Comparison of ENCODE assay signal across 18 mouse cellular contexts in genomic region chr16:29742497-29743230, GRCm38 (mm10).
DNase-seq lines count a peak whose midpoint lies in the region; ATAC-seq and TF ChIP-seq lines count a peak whose summit lies in the region.
"Had no signal": no experiment of that assay in that cellular context is flagged by ENCODE, and none has a peak within 500 bp of the region (broad histone marks: within the 10 kb centered on the region; RNA-seq: fewer than 3 reads in every experiment).

No protein-coding gene starts in this region.

- H3K4me2 ChIP-seq in heart, embryonic 14.5 days (ENCODE audit: low read length) = peak overlapping the region; percentile 34
- no peak overlapping the region for H3K4me2 ChIP-seq in lung, embryonic 16.5 days (ENCODE audit: low read depth, low read length)
- H3K4me2 ChIP-seq: midbrain, embryonic 13.5 days had no signal

- peaks cover 32% of the 10 kb centered on the region for H3K27me3 ChIP-seq in heart, embryonic 14.5 days (ENCODE audit: control insufficient read depth, insufficient read depth, low read length)
- no peaks in the 10 kb centered on the region for H3K27me3 ChIP-seq in lung, embryonic 16.5 days (ENCODE audit: control insufficient read depth, insufficient read depth, low read depth, low read length)

- DNase-seq in adrenal gland, adult 2 months = peak; percentile 18
- no peak for DNase-seq in adrenal gland, adult 18-20 months (ENCODE audit: low spot score in 2 of 2)
- no peak for DNase-seq in heart, postnatal 4 days
- no peak for DNase-seq in lung, adult 2 months
- DNase-seq in retina, embryonic 14.5 days (ENCODE audit: low spot score) = peak; percentile 33
- no peak for DNase-seq in layer of hippocampus, adult 9-11 months
- DNase-seq: cerebellum, adult 11-12 months; gastrocnemius, adult 2 months; kidney, postnatal 10 days; lung, postnatal 36 days; right cerebral cortex, adult 18-20 months; thymus, postnatal 36 days had no signal

- no peak overlapping the region for H3K4me3 ChIP-seq in heart, embryonic 14.5 days (ENCODE audit: control insufficient read depth in 1 of 2, insufficient read depth in 1 of 2, low read depth in 1 of 2, low read length in 2 of 2)
- H3K4me3 ChIP-seq in lung, embryonic 16.5 days (ENCODE audit: low read length) = no peak overlapping the region
- no peak overlapping the region for H3K4me3 ChIP-seq in lung, adult 2 months (replicated peaks; ENCODE audit: extremely low read depth, low read depth, low read length)
- H3K4me3 ChIP-seq: gastrocnemius, adult 2 months; midbrain, embryonic 13.5 days; myocyte had no signal

- H3K27ac ChIP-seq in heart, embryonic 14.5 days (replicated peaks in 1 of 2; ENCODE audit: control insufficient read depth in 1 of 2, insufficient read depth in 1 of 2, low read depth in 2 of 2, low read length in 2 of 2) = peak overlapping the region; percentile 38 to 54; a peak in 3 of 4 replicates
- H3K27ac ChIP-seq in lung, embryonic 16.5 days (ENCODE audit: low read length) = no peak overlapping the region
- H3K27ac ChIP-seq: gastrocnemius, adult 2 months; midbrain, embryonic 13.5 days; stomach, postnatal 0 days had no signal

- H3K9me3 ChIP-seq in heart, embryonic 14.5 days (ENCODE audit: control insufficient read depth, low read length) = 0 out of 2 replicates have a peak, but pooled peaks cover 6% of the 10 kb centered on the region
- H3K9me3 ChIP-seq in lung, embryonic 16.5 days (ENCODE audit: control insufficient read depth, low read length) = no peaks in the 10 kb centered on the region

- peak overlapping the region; percentile 8; the same call in 1 of the 2 replicates for H3K9ac ChIP-seq in heart, embryonic 14.5 days (ENCODE audit: low read length)
- H3K9ac ChIP-seq in lung, embryonic 16.5 days (ENCODE audit: low read length) = no peak overlapping the region
- H3K9ac ChIP-seq: midbrain, embryonic 13.5 days had no signal

- H3K4me1 ChIP-seq in heart, embryonic 14.5 days (ENCODE audit: control insufficient read depth in 2 of 2, insufficient read depth in 2 of 2, low read length in 2 of 2) = peaks cover 11 to 14% of the 10 kb centered on the region in 2 experiments
- peaks cover 9% of the 10 kb centered on the region for H3K4me1 ChIP-seq in lung, embryonic 16.5 days (replicated peaks; ENCODE audit: control insufficient read depth, insufficient read depth, low read length)
- no peaks in the 10 kb centered on the region; the same call in 1 of the 2 replicates for H3K4me1 ChIP-seq in lung, adult 2 months (ENCODE audit: control insufficient read depth, insufficient read depth, low read length)
- H3K4me1 ChIP-seq: midbrain, embryonic 13.5 days had no signal

- TF ChIP-seq POLR2A in lung, adult 2 months (IDR thresholded peaks at IDR 0.05; ENCODE audit: borderline replicate concordance, extremely low read depth, low read depth, low read length) = no peak

- ATAC-seq in heart, embryonic 14.5 days (ENCODE audit: insufficient number of reproducible peaks, insufficient read depth, low FRiP score, low read depth) = no peak
- ATAC-seq in lung, embryonic 16.5 days (ENCODE audit: low read depth) = 0 out of 2 replicates have a peak, but pooled peaks have one; percentile 20
- ATAC-seq: forebrain, embryonic 14.5 days; midbrain, embryonic 13.5 days had no signal

- 5% methylated on average over 14 of the region's 14 CpGs for WGBS in heart, embryonic 14.5 days
- whole genome bisulfite sequencing in lung, embryonic 16.5 days = 7% methylated on average over 14 of the region's 14 CpGs
- WGBS in lung, adult 2 months = 29% methylated on average over 14 of the region's 14 CpGs

- no peak for TF ChIP-seq CTCF in lung, adult 2 months (IDR thresholded peaks at IDR 0.05; ENCODE audit: insufficient read depth, low read length)

- H3K36me3 ChIP-seq in heart, embryonic 14.5 days (ENCODE audit: control insufficient read depth, insufficient read depth, low read length) = no peaks in the 10 kb centered on the region
- H3K36me3 ChIP-seq in lung, embryonic 16.5 days (ENCODE audit: control insufficient read depth, insufficient read depth, low read length) = no peaks in the 10 kb centered on the region
- H3K36me3 ChIP-seq: midbrain, embryonic 13.5 days had no signal

Comparison
In these comparisons a context has a peak if more than half of its experiments do, and no peak if none do; other contexts are left out.
1. DNase-seq: peak in adrenal gland, adult 2 months (single experiment) and retina, embryonic 14.5 days (single experiment); none in adrenal gland, adult 18-20 months (0 of 2), heart, postnatal 4 days (single experiment), lung, adult 2 months (single experiment) and layer of hippocampus, adult 9-11 months (single experiment).